Mouse (Mus musculus) bone marrow, adult 2 months (tissue): ENCODE data around the gene Abr.

Source experiments
- CTCF ChIP-seq: fragments of 200-500 bp; IDR thresholded peaks from 2 replicates; pipeline ENCODE4 v1.5.1; 2011; ENCODE audit warnings: low read length, control low read depth; ENCODE audit not compliant: control insufficient read depth, insufficient read depth
- POLR2A ChIP-seq: fragments of 200-500 bp; IDR thresholded peaks from 2 replicates; pipeline ENCODE4 v1.6.1; 2011; ENCODE audit warnings: low read depth, mild to moderate bottlenecking, control low read depth, low read length, borderline replicate concordance; ENCODE audit not compliant: control insufficient read depth

GRCm38 (mm10) chr11:76410826-76411225 is 211.3 kb downstream of the Abr start:
- TF ChIP-seq POLR2A: no peak
- TF ChIP-seq CTCF: peak; percentile 41; the same call in 1 of the 2 replicates
